Mouse (Mus musculus) limb, embryonic 12.5 days (tissue): Measurements from ENCODE around the gene Uox. TPM values are rescaled to one million over a fixed set of nuclear protein-coding genes. Genes with fewer than 3 reads are reported as not detected.

Source experiments
- ATAC-seq: fragments of 200-750 bp; cut with Nextera tagmentation; 2 replicates; pipeline ENCODE4 v1.8.0; 2017; ENCODE audit warnings: low read depth, moderate TSS enrichment; ENCODE audit not compliant: insufficient number of reproducible peaks, insufficient read depth, low FRiP score, low TSS enrichment
- H3K27ac ChIP-seq: fragments of 300-500 bp; sonication (generic); 2 replicates; pipeline ENCODE4 v1.5.1; 2016; ENCODE audit warnings: mild to moderate bottlenecking, moderate library complexity
- H3K27me3 ChIP-seq: fragments of 300-500 bp; sonication (generic); 2 replicates; pipeline ENCODE4 v1.6.1; 2016; ENCODE audit warnings: mild to moderate bottlenecking, moderate library complexity
- H3K36me3 ChIP-seq: fragments of 300-500 bp; sonication (generic); 2 replicates; pipeline ENCODE4 v1.6.1; 2016; ENCODE audit warnings: mild to moderate bottlenecking, moderate library complexity
- H3K4me1 ChIP-seq: fragments of 300-500 bp; sonication (generic); replicated peaks from 2 replicates; pipeline ENCODE4 v1.6.1; 2016
- H3K4me2 ChIP-seq: fragments of 300-500 bp; sonication (generic); 2 replicates; pipeline ENCODE4 v1.6.1; 2016; ENCODE audit warnings: mild to moderate bottlenecking, moderate library complexity
- H3K4me3 ChIP-seq: fragments of 300-500 bp; sonication (generic); replicated peaks from 2 replicates; pipeline ENCODE4 v1.5.1; 2016; ENCODE audit warnings: mild to moderate bottlenecking
- H3K9ac ChIP-seq: fragments of 300-500 bp; sonication (generic); replicated peaks from 2 replicates; pipeline ENCODE4 v1.6.1; 2016; ENCODE audit warnings: mild to moderate bottlenecking, moderate library complexity
- H3K9me3 ChIP-seq: fragments of 300-500 bp; sonication (generic); 2 replicates; pipeline ENCODE4 v1.6.1; 2016; ENCODE audit warnings: mild to moderate bottlenecking, moderate library complexity
- WGBS: fragments of 180-500 bp; shearing (Covaris S2); methylation state at CpG from one replicate; pipeline ENCODE4 v1.1.7; 2016; 5-methylcytosine and 5-hydroxymethylcytosine counted together
- polyA plus RNA-seq: library from polyadenylated mRNA; unstranded; fragments of >200 nt; fragmentation: Nextera tagmentation; extraction: Ambion mirVana; gene quantifications from 2 replicates; pipeline ENCODE4 v1.2.1, GENCODE M21; 2016

The Uox gene
- polyA plus RNA-seq: not detected in 2 replicates

DNA sequence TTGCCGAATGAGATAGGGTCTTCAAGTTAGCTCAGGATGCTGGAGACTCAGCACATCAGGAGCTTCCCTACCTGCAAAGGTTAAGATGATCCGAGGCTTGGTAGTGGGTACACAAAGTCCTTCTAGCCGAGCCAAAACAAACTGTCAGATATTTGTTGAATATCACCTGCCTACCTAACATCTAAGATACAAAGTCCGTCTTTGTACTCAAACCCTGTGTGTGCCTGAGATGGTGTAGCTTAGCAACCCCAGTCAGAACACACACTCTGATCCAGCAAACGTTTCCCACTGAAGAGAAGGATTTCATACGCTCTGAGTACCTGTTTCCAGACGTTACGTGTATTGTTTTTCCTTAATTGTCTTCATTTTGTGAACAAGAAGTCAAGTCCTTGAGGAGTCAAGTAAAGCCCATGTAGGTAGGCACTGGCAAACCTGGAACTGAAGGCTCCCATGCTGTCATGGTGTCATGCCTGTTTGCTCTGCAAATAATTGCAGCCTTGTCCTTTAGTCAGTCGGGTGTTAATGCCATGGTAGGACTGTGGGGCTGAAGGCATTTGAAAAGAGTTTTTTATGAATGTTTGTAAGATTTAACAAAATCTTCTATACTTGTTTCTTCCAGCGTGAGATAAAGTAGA lies at the start of gene Uox:
Uox (plus strand) TSS at position 279 of the 635 bp plus-strand sequence.
- Histone ChIP-seq H3K9ac (no peak within 1 kb of the TSS), H3K4me3 (no peak within 1 kb of the TSS), H3K4me2 (no peak within 1 kb of the TSS), H3K27me3 (no peaks in the 10 kb centered on the region), H3K27ac (no peak within 1 kb of the TSS), H3K9me3 (no peaks in the 10 kb centered on the region), H3K4me1 (no peaks in the 10 kb centered on the region), H3K36me3 (no peaks in the 10 kb centered on the region)
- ATAC-seq: no peak
- 89% methylated on average over 10 of the region's 10 CpGs for WGBS

DNA sequence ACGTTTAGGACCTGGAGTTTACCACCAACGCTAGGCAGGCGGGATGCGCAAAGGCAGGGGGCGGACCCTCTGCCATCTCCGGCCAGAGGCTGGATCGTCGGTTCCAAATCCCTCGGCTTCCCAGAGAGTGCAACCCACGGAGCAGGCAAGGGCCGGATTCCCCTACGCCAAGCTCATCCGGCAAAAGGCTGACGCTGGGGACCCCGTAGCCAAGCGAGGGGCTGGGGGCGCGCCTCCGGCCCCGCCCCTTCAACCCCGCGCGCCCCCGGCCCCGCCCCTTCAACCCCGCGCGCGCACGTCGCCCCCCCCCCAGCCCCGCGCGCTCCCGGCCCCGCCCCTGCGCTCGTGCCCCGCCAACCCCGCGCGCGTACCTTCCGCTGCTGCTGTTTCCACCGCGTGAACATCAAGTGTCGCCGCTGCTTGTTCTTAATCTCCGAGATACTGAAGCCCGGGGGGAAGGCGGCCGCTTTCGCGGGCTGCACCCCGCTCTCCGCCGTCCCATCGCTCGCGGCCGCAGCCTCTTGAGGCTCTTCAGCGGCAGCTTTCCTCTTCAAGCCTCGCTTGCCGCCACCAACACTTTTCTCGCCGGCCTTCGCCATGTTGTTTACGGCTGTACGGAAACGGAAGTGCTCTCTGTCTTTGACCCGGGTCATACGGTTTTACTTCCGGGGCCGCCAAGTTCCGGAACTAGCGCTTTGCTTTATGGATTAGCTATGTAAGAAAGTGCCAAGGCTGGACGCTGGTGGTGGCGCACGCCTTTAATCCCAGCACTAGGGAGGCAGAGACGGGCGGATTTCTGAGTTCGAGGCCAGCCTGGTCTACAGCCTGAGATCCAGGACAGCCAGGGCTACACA lies 49.2 kb upstream of the Uox start, which contains the start of gene Rpf1:
Rpf1 (minus strand) TSS at position 632 of the 854 bp plus-strand sequence.
- under 1% methylated on average over 75 of the region's 82 CpGs for WGBS
- Histone ChIP-seq H3K27me3 (no peaks in the 10 kb centered on the region), H3K27ac (peak within 1 kb of the TSS; percentile 97), H3K9ac (peak within 1 kb of the TSS; percentile 79), H3K4me1 (0 out of 2 replicates have a peak, but pooled peaks cover 6% of the 10 kb centered on the region), H3K4me3 (peak within 1 kb of the TSS; percentile 76), H3K4me2 (peak within 1 kb of the TSS; percentile 63), H3K9me3 (no peaks in the 10 kb centered on the region), H3K36me3 (peaks cover 23% of the 10 kb centered on the region)
- peak; percentile 92 for ATAC-seq

DNA sequence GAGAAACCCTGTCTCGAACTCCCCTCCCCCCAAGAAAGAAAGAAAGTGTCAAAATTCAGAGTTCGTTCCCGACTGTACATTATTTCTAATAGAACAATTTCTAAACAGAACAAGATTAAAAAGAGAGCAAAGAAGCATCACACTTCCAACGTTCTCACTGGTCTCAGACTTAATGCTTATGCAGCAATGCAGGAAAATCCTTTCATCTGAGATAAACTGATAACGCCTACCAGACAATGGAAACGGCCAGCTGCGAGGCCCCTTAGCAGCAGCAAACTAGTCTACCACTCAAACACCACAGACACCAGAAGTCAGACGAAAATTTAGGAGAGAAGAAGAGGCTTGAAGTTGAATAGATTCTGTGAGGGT lies 48.6 kb upstream of the Uox start:
- ATAC-seq: no peak
- H3K4me1 ChIP-seq: 0 out of 2 replicates have a peak, but pooled peaks cover 6% of the 10 kb centered on the region
- H3K27me3 ChIP-seq: no peaks in the 10 kb centered on the region
- peaks cover 23% of the 10 kb centered on the region for H3K36me3 ChIP-seq
- no peaks in the 10 kb centered on the region for H3K9me3 ChIP-seq
- H3K9ac ChIP-seq: peak overlapping the region; percentile 79
- peak overlapping the region; percentile 63 for H3K4me2 ChIP-seq
- 17% methylated on average over 8 of the region's 8 CpGs for WGBS
- H3K4me3 ChIP-seq: peak overlapping the region; percentile 76
- peak overlapping the region; percentile 97 for H3K27ac ChIP-seq

DNA sequence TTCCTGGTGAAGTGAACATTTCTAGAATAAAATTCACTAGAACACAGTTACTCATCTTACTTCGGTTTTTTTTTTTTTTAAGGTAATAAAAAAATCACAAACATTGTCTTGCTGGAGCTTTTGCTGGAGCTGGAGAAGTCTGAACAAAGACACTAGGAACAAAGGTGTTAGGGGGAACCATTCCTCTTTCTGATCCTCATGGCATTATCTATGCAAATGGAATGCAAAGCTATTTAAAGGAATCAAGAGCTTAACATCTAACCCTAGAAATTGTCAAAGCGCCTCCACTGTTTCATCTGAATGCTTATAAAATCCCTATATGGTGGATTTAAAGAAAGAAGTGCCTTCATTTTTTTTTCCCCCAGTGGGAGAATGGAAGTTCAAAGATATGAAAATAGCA lies 41.9 kb upstream of the Uox start:
- Histone ChIP-seq H3K4me3 (no peak overlapping the region), H3K4me2 (no peak overlapping the region), H3K27ac (no peak overlapping the region), H3K4me1 (no peaks in the 10 kb centered on the region), H3K9me3 (no peaks in the 10 kb centered on the region), H3K9ac (no peak overlapping the region), H3K36me3 (no peaks in the 10 kb centered on the region), H3K27me3 (no peaks in the 10 kb centered on the region)
- WGBS: 51% methylated on average over 2 of the region's 2 CpGs
- no peak for ATAC-seq

DNA sequence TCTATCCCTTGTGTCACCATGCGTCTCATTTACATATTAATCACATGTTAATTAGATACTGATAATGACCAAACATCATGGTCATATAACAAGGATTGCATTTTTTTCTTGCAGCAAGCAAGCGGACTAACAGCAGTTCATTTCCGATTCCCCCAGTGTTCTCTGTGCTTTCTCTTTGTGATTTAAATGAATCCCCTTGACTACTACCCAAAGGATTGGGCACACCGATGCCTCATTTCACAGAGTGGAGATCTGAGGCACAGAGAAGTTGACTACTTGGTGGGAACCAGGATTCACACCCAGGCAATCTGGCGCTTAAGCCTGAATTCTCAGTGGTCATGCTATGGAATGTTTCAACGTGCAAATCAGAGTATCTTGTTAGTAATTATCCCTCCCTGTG lies 35.2 kb upstream of the Uox start:
- 69% methylated on average over 6 of the region's 6 CpGs for WGBS
- H3K27me3 ChIP-seq: no peaks in the 10 kb centered on the region
- H3K27ac ChIP-seq: no peak overlapping the region
- no peak overlapping the region for H3K4me2 ChIP-seq
- no peak overlapping the region for H3K4me3 ChIP-seq
- H3K36me3 ChIP-seq: no peaks in the 10 kb centered on the region
- H3K9me3 ChIP-seq: no peaks in the 10 kb centered on the region
- no peak overlapping the region for H3K9ac ChIP-seq
- ATAC-seq: no peak
- H3K4me1 ChIP-seq: no peaks in the 10 kb centered on the region

DNA sequence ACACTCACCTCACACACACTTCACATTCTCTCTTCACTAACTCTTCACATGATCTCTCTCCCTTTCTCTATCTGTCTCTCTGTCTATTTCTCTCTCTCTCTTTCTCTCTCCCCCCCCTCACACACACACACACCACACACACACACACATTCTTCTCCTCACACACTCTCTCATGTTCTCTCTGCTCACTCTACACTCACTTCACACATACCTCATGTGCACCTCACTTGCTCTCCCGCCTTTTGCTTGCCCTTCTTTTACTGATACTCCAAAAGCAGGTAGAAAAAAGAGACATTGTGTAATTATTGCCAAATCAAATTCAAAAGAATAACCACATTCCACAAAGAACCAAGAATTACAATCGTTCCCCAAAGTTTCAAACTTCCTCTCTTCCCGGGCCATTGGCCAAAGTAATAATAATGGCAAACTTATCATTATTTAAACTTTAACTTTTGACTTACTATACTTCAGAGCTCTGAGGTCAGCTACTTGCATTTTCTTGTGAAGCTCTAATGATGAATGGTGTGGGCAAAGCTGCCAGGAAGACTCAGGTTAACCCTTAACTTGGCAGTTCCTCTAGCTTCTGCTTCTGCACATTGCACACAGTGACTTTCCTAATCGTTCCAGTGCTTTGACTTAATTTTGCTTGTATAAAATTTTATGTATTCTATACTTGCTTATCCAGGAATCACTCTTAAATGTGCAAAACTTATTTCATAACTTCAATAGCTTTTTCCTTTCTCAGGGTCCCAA lies 29.5 kb upstream of the Uox start:
- Histone ChIP-seq H3K4me1 (no peaks in the 10 kb centered on the region), H3K36me3 (no peaks in the 10 kb centered on the region), H3K27ac (no peak overlapping the region), H3K27me3 (no peaks in the 10 kb centered on the region), H3K4me2 (no peak overlapping the region), H3K4me3 (no peak overlapping the region), H3K9ac (no peak overlapping the region), H3K9me3 (no peaks in the 10 kb centered on the region)
- WGBS: 83% methylated on average over 4 of the region's 4 CpGs
- ATAC-seq: no peak

DNA sequence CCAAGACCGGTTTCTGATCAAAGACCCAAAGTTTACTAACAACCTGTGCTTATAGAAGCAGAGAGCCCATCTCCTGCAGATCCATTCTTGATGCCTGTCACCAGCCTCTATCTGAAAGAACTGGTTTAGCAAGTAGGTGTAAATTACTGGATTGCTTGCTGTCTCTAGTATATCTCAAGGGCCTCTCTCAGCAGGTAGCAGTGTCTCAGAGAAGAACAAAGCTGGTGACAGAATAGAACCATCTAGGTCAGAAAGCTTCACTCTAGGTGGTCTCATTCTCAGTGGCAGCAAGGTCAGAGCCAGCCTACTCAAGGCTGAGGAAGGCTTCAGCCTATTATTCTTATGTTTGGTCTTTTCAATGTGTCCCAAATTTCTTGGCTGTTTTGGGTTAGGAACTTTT lies 26.6 kb upstream of the Uox start:
- Histone ChIP-seq H3K9me3 (no peaks in the 10 kb centered on the region), H3K4me1 (no peaks in the 10 kb centered on the region), H3K4me3 (no peak overlapping the region), H3K36me3 (no peaks in the 10 kb centered on the region), H3K27ac (no peak overlapping the region), H3K27me3 (no peaks in the 10 kb centered on the region), H3K4me2 (no peak overlapping the region), H3K9ac (no peak overlapping the region)
- WGBS: 21% methylated on average over 1 of the region's 1 CpGs
- no peak for ATAC-seq

DNA sequence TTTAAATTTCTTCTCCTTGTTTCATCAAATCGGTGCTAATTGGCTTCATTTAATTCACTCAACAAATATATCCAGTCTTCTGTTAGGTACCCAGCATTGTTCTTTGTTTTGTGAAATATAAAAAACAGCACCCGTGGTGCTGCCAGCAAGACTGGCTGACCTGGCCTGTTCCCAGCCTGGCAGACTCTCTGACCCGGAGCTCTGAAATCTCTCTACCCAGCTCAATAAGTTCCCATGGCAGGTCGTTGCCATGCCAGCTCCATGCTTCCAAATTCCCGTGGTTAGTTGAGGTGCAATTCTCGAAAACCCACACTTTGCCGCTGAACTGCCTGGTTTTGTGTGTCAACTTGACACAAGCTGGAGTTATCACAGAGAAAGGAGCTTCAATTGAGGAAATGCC lies 15.4 kb upstream of the Uox start:
- WGBS: 78% methylated on average over 7 of the region's 7 CpGs
- H3K9me3 ChIP-seq: no peaks in the 10 kb centered on the region

DNA sequence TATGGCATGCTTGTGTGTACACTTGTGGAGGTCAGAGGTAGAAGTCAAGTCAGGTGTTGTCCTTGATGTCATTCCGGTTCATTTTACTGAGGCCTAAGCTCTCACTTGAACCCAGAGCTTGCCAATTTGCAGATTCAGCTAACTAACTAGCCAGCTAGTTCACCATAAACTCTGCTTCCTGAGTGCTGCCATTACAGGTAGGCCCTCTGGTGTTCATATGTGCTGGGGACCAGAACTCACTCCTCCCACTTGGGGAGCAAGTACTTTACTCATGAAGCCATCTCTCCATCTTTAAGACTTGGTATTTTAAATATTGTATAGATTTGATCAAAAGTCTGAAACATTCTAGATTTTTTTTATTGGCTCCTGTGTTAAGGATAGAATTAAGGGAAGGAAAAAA lies 13.7 kb upstream of the Uox start:
- Histone ChIP-seq H3K36me3 (no peaks in the 10 kb centered on the region), H3K4me3 (no peak overlapping the region), H3K9me3 (no peaks in the 10 kb centered on the region), H3K27me3 (no peaks in the 10 kb centered on the region), H3K4me2 (no peak overlapping the region), H3K4me1 (no peaks in the 10 kb centered on the region), H3K27ac (no peak overlapping the region), H3K9ac (no peak overlapping the region)
- ATAC-seq: no peak
- WGBS: 75% methylated on average over 1 of the region's 1 CpGs

More for the DNA sequence above, 15.4 kb upstream of the Uox start:
- H3K27me3 ChIP-seq: no peaks in the 10 kb centered on the region
- no peaks in the 10 kb centered on the region for H3K4me1 ChIP-seq
- H3K4me2 ChIP-seq: no peak overlapping the region
- no peak overlapping the region for H3K27ac ChIP-seq
- no peak for ATAC-seq
- H3K36me3 ChIP-seq: no peaks in the 10 kb centered on the region
- H3K4me3 ChIP-seq: no peak overlapping the region
- no peak overlapping the region for H3K9ac ChIP-seq

DNA sequence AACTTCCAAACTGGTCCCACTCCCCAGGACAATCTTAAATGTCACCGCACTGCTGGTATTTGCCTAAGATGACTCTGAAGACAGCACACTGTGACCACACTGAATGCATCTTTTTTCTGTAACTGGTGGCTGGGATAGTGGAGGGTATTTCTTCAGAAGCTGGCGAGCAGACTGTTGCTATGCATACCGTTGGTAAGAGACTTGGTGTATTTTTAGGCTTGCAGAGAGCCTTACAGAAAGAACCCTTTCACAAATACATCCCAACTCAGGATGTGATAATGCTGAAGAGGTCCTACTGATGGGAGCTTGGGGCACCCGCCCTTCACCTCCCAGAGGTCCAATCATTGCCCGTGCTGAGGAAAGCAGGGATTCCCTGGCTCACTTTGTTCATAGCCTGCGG lies 12.7 kb upstream of the Uox start:
- ATAC-seq: no peak
- 90% methylated on average over 6 of the region's 6 CpGs for WGBS
- Histone ChIP-seq H3K27me3 (no peaks in the 10 kb centered on the region), H3K9me3 (no peaks in the 10 kb centered on the region), H3K4me1 (no peaks in the 10 kb centered on the region), H3K36me3 (no peaks in the 10 kb centered on the region), H3K9ac (no peak overlapping the region), H3K4me2 (no peak overlapping the region), H3K27ac (no peak overlapping the region), H3K4me3 (no peak overlapping the region)

DNA sequence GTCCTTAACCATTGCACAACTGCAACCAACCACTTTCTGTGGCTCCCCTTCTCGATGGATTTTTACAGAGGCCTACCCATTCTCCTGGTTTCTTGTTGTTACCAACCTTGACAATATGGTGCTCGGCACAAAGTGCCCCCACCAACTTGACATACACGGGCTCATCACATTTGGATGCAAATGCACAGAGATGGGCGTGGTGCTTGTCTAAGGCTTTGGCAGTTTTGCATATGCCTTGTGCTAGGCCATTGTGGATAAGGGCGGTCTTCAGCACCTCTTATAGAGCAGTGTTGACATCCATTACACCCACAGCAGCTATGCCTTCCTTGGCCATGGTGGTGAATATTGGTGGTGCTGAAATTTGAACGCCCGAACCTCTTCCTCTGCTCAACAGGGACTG lies 7.3 kb upstream of the Uox start:
- Histone ChIP-seq H3K27ac (no peak overlapping the region), H3K9me3 (no peaks in the 10 kb centered on the region), H3K4me1 (0 out of 2 replicates have a peak, but pooled peaks cover 3% of the 10 kb centered on the region), H3K4me2 (no peak overlapping the region), H3K27me3 (no peaks in the 10 kb centered on the region), H3K9ac (no peak overlapping the region), H3K36me3 (no peaks in the 10 kb centered on the region), H3K4me3 (no peak overlapping the region)
- ATAC-seq: no peak
- WGBS: 91% methylated on average over 7 of the region's 7 CpGs
